ENCODE assay signal across 8 mouse cellular contexts in genomic region chr19:3718481-3719361, GRCm38 (mm10). TPM values are rescaled to one million over a fixed set of nuclear protein-coding genes. Genes with fewer than 3 reads are reported as not detected.
DNase-seq lines count a peak whose midpoint lies in the region; ATAC-seq lines count a peak whose summit lies in the region.

No protein-coding gene starts in this region.

- H3K36me3 ChIP-seq in hindbrain, embryonic 14.5 days (replicated peaks; ENCODE audit: control insufficient read depth, insufficient read depth): peaks cover 45% of the 10 kb centered on the region

- peaks cover 7% of the 10 kb centered on the region for H3K4me1 ChIP-seq in hindbrain, embryonic 14.5 days (replicated peaks; ENCODE audit: control insufficient read depth, insufficient read depth, low read length)

- peak overlapping the region; percentile 29; the same call in 1 of the 2 replicates for H3K9ac ChIP-seq in hindbrain, embryonic 14.5 days

- no peak overlapping the region for H3K27ac ChIP-seq in hindbrain, embryonic 14.5 days

- 43% methylated on average over 19 of the region's 19 CpGs for WGBS in hindbrain, embryonic 14.5 days

- H3K27me3 ChIP-seq in hindbrain, embryonic 14.5 days (ENCODE audit: control insufficient read depth, insufficient read depth, low read length): no peaks in the 10 kb centered on the region

- peak overlapping the region; percentile 65 for H3K4me2 ChIP-seq in hindbrain, embryonic 14.5 days (replicated peaks)

- peak overlapping the region; percentile 26 for H3K4me3 ChIP-seq in hindbrain, embryonic 14.5 days (replicated peaks; ENCODE audit: low read length)

- peak; percentile 72; the same call in 1 of the 2 replicates for ATAC-seq in hindbrain, embryonic 14.5 days (ENCODE audit: low FRiP score)

- DNase-seq in Muller cell, postnatal 12 days (ENCODE audit: inconsistent ontology term): peak; percentile 66
- peak; percentile 80 to 87 for DNase-seq in cerebellum, postnatal 14 days
- peak; percentile 35 to 60 for DNase-seq in frontal cortex, postnatal 25 days (ENCODE audit: low spot score in 2 of 2)
- peak; percentile 72 for DNase-seq in hindbrain, embryonic 14.5 days (ENCODE audit: low spot score)
- DNase-seq in layer of hippocampus, postnatal 36 days: peak; percentile 62 to 70
- peak; percentile 72 for DNase-seq in lung, postnatal 25 days (ENCODE audit: low spot score)
- peak; percentile 84 for DNase-seq in retina, embryonic 14.5 days (ENCODE audit: low spot score)
- DNase-seq in thymus, postnatal 36 days: peak; percentile 62 to 63

- H3K9me3 ChIP-seq in hindbrain, embryonic 14.5 days (ENCODE audit: control insufficient read depth, low read length): no peaks in the 10 kb centered on the region

RNA-seq across cellular contexts. Expression of gene 1810055G02Rik, which starts 10.6 kb away (rescaled TPM):
- polyA plus RNA-seq in hindbrain, embryonic 14.5 days (2014; fragmentation: Nextera tagmentation; extraction: Ambion mirVana): 34.0 and 38.1 TPM in 2 replicates
- 10 to 100 TPM; 22.4 to 28.7 TPM for total RNA-seq in layer of hippocampus, postnatal 36 days (2021)

RNA-seq across cellular contexts. Expression of gene Lrp5, which starts 32.4 kb away (rescaled TPM):
- 1.4 and 1.8 TPM in 2 replicates for polyA plus RNA-seq in hindbrain, embryonic 14.5 days (2014; fragmentation: Nextera tagmentation; extraction: Ambion mirVana)
- total RNA-seq in layer of hippocampus, postnatal 36 days (2021): 10 to 100 TPM; 10.2 to 11.4 TPM

RNA-seq across cellular contexts. Expression of gene Kmt5b, which starts 48.5 kb away (rescaled TPM):
- 56.9 and 57.9 TPM in 2 replicates for polyA plus RNA-seq in hindbrain, embryonic 14.5 days (2014; fragmentation: Nextera tagmentation; extraction: Ambion mirVana)
- total RNA-seq in layer of hippocampus, postnatal 36 days (2021): 10 to 100 TPM; 56.6 to 60.1 TPM
